Mouse (Mus musculus): ENCODE results near the gene Lyzl4. TPM values are rescaled to one million over a fixed set of nuclear protein-coding genes. Genes with fewer than 3 reads are reported as not detected.

Lyzl4 gene
- polyA plus RNA-seq, 1 experiment from 2014 or later, result not detected

- peaks cover 28% of the 10 kb centered on the region for H3K27me3 ChIP-seq
- no peak for ATAC-seq
- ChIA-PET CTCF (no interaction called here), POLR2A (no interaction called here)
- TF ChIP-seq CTCF (IDR thresholded peaks at IDR 0.05), result no peak
- no peak for DNase-seq (ENCODE audit: low read depth, low spot score)
- in situ Hi-C loops (cut with MboI; ENCODE audit: low pct_unique_long_range_greater_than_20kb), result no loop called here
Observed at GRCm38 (mm10) chr9:121673716-121674115, 31.8 kb upstream of the Lyzl4 start.

- ATAC-seq, result no peak
- in situ Hi-C loops (cut with MboI; ENCODE audit: low pct_unique_long_range_greater_than_20kb), result no loop called here
- no peak for DNase-seq (ENCODE audit: low read depth, low spot score)
- H3K27me3 ChIP-seq, result peaks cover 36% of the 10 kb centered on the region
- TF ChIP-seq CTCF (IDR thresholded peaks at IDR 0.05), result no peak
- POLR2A ChIA-PET, result no interaction called here
- CTCF ChIA-PET, result interaction anchor here (1.3 to 2.5 kb wide), 3 partner anchors 11 to 23 kb away, joined by 3 to 11 read pairs (median 5); no protein-coding TSS in a partner anchor
Observed at GRCm38 (mm10) chr9:121672311-121672710, 30.4 kb upstream of the Lyzl4 start.

GRCm38 (mm10) chr9:121671300-121671699 is 29.4 kb upstream of the Lyzl4 start:
- DNase-seq (ENCODE audit: low read depth, low spot score) (no peak), ATAC-seq (peak; percentile 27)
- CTCF ChIA-PET, result interaction anchor here (0.8 to 2.5 kb wide), 7 partner anchors 10 to 194 kb away, joined by 3 to 11 read pairs (median 3); no protein-coding TSS in a partner anchor
- in situ Hi-C loops (cut with MboI; ENCODE audit: low pct_unique_long_range_greater_than_20kb), result no loop called here
- TF ChIP-seq CTCF (IDR thresholded peaks at IDR 0.05), result peak; percentile 76
- H3K27me3 ChIP-seq, result peaks cover 46% of the 10 kb centered on the region
- POLR2A ChIA-PET, result no interaction called here

GRCm38 (mm10) chr9:121669348-121669791 is 27.5 kb upstream of the Lyzl4 start:
- ChIA-PET POLR2A (no interaction called here), CTCF (interaction anchor here (1.3 to 1.4 kb wide), 2 partner anchors 30 to 90 kb away, joined by 3 to 5 read pairs; partner anchors contain the start of gene Zfp651)
- ATAC-seq (peak; percentile 44), DNase-seq (ENCODE audit: low read depth, low spot score) (no peak)
- in situ Hi-C loops (cut with MboI; ENCODE audit: low pct_unique_long_range_greater_than_20kb), result no loop called here
- TF ChIP-seq CTCF (IDR thresholded peaks at IDR 0.05), result no peak
- peaks cover 60% of the 10 kb centered on the region for H3K27me3 ChIP-seq

GRCm38 (mm10) chr9:121667822-121668221 is 25.9 kb upstream of the Lyzl4 start:
- no peak for ATAC-seq
- in situ Hi-C loops (cut with MboI; ENCODE audit: low pct_unique_long_range_greater_than_20kb), result no loop called here

GRCm38 (mm10) chr9:121666957-121667630 is 25.2 kb upstream of the Lyzl4 start:
- ChIA-PET CTCF (interaction anchor here (1.0 kb wide), 1 partner anchor 126 kb away, joined by 3 read pairs; no protein-coding TSS in a partner anchor), POLR2A (no interaction called here)
- in situ Hi-C loops (cut with MboI; ENCODE audit: low pct_unique_long_range_greater_than_20kb), result no loop called here
- no peak for TF ChIP-seq CTCF (IDR thresholded peaks at IDR 0.05)
- no peak for ATAC-seq
- DNase-seq (ENCODE audit: low read depth, low spot score), result no peak
- H3K27me3 ChIP-seq, result peaks cover 70% of the 10 kb centered on the region

More at GRCm38 (mm10) chr9:121667822-121668221, 25.9 kb upstream of the Lyzl4 start:
- no peak for DNase-seq (ENCODE audit: low read depth, low spot score)
- peaks cover 68% of the 10 kb centered on the region for H3K27me3 ChIP-seq
- POLR2A ChIA-PET, result no interaction called here
- TF ChIP-seq CTCF (IDR thresholded peaks at IDR 0.05), result no peak
- CTCF ChIA-PET, result interaction anchor here (1.0 kb wide), 1 partner anchor 126 kb away, joined by 3 read pairs; no protein-coding TSS in a partner anchor

GRCm38 (mm10) chr9:121664104-121664503 is 22.2 kb upstream of the Lyzl4 start:
- no peak for TF ChIP-seq CTCF (IDR thresholded peaks at IDR 0.05)
- POLR2A ChIA-PET, result no interaction called here
- CTCF ChIA-PET, result no interaction called here
- DNase-seq (ENCODE audit: low read depth, low spot score) (no peak), ATAC-seq (no peak)
- in situ Hi-C loops (cut with MboI; ENCODE audit: low pct_unique_long_range_greater_than_20kb), result no loop called here
- H3K27me3 ChIP-seq, result peaks cover 66% of the 10 kb centered on the region

- CTCF ChIA-PET, result interaction anchor here (3.0 kb wide), 1 partner anchor 16 kb away, joined by 9 read pairs; no protein-coding TSS in a partner anchor
- no peak for ATAC-seq
Observed at GRCm38 (mm10) chr9:121663467-121663866, 21.6 kb upstream of the Lyzl4 start.

GRCm38 (mm10) chr9:121659791-121660190 is 17.9 kb upstream of the Lyzl4 start:
- H3K27me3 ChIP-seq, result peaks cover 56% of the 10 kb centered on the region
- in situ Hi-C loops (cut with MboI; ENCODE audit: low pct_unique_long_range_greater_than_20kb), result no loop called here
- TF ChIP-seq CTCF (IDR thresholded peaks at IDR 0.05), result no peak
- ATAC-seq (no peak), DNase-seq (ENCODE audit: low read depth, low spot score) (no peak)
- POLR2A ChIA-PET, result no interaction called here
- CTCF ChIA-PET, result no interaction called here

More at GRCm38 (mm10) chr9:121663467-121663866, 21.6 kb upstream of the Lyzl4 start:
- POLR2A ChIA-PET, result no interaction called here
- peaks cover 64% of the 10 kb centered on the region for H3K27me3 ChIP-seq
- in situ Hi-C loops (cut with MboI; ENCODE audit: low pct_unique_long_range_greater_than_20kb), result no loop called here
- no peak for DNase-seq (ENCODE audit: low read depth, low spot score)
- no peak for TF ChIP-seq CTCF (IDR thresholded peaks at IDR 0.05)

GRCm38 (mm10) chr9:121658248-121658647 is 16.4 kb upstream of the Lyzl4 start:
- CTCF ChIA-PET, result interaction anchor here (1.4 kb wide), 1 partner anchor 13 kb away, joined by 4 read pairs; no protein-coding TSS in a partner anchor
- TF ChIP-seq CTCF (IDR thresholded peaks at IDR 0.05), result no peak
- ATAC-seq (no peak), DNase-seq (ENCODE audit: low read depth, low spot score) (no peak)
- POLR2A ChIA-PET, result interaction anchor here (0.6 kb wide), 1 partner anchor 797 kb away, joined by 4 read pairs; no protein-coding TSS in a partner anchor
- H3K27me3 ChIP-seq, result peaks cover 58% of the 10 kb centered on the region
- in situ Hi-C loops (cut with MboI; ENCODE audit: low pct_unique_long_range_greater_than_20kb), result no loop called here

GRCm38 (mm10) chr9:121657143-121657542 is 15.2 kb upstream of the Lyzl4 start:
- peaks cover 59% of the 10 kb centered on the region for H3K27me3 ChIP-seq
- ChIA-PET CTCF (interaction anchor here (1.4 kb wide), 1 partner anchor 14 kb away, joined by 4 read pairs; no protein-coding TSS in a partner anchor), POLR2A (no interaction called here)
- TF ChIP-seq CTCF (IDR thresholded peaks at IDR 0.05), result no peak
- in situ Hi-C loops (cut with MboI; ENCODE audit: low pct_unique_long_range_greater_than_20kb), result no loop called here
- DNase-seq (ENCODE audit: low read depth, low spot score), result no peak
- no peak for ATAC-seq
